Mouse (Mus musculus) brown adipose tissue, adult 24 weeks (tissue): ENCODE data around the gene Gtf3c3. TPM values are rescaled to one million over a fixed set of nuclear protein-coding genes. Genes with fewer than 3 reads are reported as not detected.

Experiments
- H3K27ac ChIP-seq: fragments of 200-500 bp; replicated peaks from 2 replicates; pipeline ENCODE4 v1.5.1; 2012; ENCODE audit warnings: low read depth, mild to moderate bottlenecking, low read length
- H3K4me1 ChIP-seq: fragments of 200-500 bp; 2 replicates; pipeline ENCODE4 v1.6.1; 2012; ENCODE audit warnings: low read length, mixed read lengths; ENCODE audit not compliant: control insufficient read depth, insufficient read depth, insufficient read length
- H3K4me3 ChIP-seq: fragments of 200-500 bp; 2 replicates; pipeline ENCODE4 v1.5.1; 2012; ENCODE audit warnings: low read depth, mild to moderate bottlenecking, low read length, moderate library complexity; ENCODE audit not compliant: insufficient read depth
- polyA plus RNA-seq: library from polyadenylated mRNA; stranded (reverse); fragments of >200 nt; gene quantifications from 2 replicates; pipeline ENCODE4 v1.2.4, GENCODE M21; 2012; ENCODE audit not compliant: missing spikeins, insufficient read depth, insufficient read length

Gene Gtf3c3
- polyA plus RNA-seq, 1 experiment, result 13.8 TPM

DNA sequence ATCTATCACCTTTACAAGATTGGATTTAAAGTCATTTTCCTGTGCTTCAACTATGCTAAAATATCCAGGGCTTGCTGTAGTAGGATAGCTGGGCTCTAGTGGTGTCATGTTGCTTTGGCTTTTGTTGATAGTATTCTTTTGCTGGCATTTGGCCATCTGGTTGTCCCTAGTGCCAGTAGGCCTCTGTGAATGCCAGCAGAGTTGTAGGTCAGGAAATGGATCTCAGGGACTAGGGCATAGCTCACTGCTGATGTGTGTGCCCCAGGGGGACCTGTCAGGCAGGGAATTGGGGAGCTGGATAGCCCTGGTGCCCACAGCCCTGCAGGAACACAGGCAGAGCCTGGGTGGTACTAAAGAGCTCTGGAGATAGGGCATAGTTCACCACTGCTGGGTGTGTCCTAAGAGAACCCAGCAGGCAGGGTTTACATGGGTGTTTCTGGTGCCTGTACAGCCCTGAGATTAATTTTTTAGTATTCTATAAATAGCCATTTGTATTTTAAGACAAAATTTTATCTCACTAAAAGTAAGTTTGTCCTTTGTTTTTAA, 61.2 kb downstream of the Gtf3c3 start:
- Histone ChIP-seq H3K27ac (no peak overlapping the region), H3K4me1 (peaks cover 2% of the 10 kb centered on the region; the same call in 1 of the 2 replicates), H3K4me3 (no peak overlapping the region)

GRCm38 (mm10) chr1:54356566-54356965, 82.2 kb downstream of the Gtf3c3 start:
- no peaks in the 10 kb centered on the region for H3K4me1 ChIP-seq
- no peak overlapping the region for H3K27ac ChIP-seq
- H3K4me3 ChIP-seq, result no peak overlapping the region

DNA sequence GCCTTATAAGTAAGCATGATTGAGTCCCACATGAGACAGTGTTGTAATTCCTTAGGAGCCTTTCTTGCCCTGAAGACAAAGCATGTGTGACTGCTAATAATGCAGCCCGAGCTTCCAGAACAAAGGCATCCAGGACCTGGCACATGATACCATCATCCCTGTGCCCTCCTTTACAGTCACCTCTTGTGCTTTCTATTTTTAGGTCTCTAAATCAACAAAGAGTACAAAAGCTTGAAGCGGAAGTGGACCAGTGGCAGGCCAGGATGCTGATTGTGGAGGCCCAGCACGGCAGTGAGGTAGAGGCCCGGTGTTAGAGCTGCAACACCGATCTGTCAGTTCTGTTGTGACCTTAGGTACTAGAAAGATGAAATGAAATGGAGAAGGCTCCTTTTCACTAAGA, 83.3 kb downstream of the Gtf3c3 start:
- Histone ChIP-seq H3K27ac (no peak overlapping the region), H3K4me1 (no peaks in the 10 kb centered on the region), H3K4me3 (no peak overlapping the region)

DNA sequence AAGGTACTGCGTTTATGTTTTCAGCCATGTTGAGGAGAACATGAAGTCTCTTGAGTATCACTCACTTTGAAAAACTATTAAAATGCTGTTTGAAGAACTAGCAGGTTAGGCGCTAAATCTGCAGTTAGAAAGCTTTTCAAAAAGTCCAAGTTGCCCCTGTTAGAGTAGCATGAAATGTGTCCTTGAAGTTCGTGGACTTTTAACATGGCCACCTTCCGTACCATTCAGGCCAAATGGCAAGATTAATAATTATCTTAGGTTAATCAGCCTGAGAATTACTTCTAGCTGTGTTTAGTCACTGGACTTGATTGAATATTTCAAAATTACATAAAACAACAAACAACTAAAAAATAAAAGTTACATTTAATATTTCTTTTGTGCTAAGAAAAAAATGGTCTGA, 84.0 kb downstream of the Gtf3c3 start:
- no peak overlapping the region for H3K27ac ChIP-seq
- no peaks in the 10 kb centered on the region for H3K4me1 ChIP-seq
- no peak overlapping the region for H3K4me3 ChIP-seq

Other genes starting within 250 kb of the Gtf3c3 start
- gene Hecw2, start 243.8 kb downstream of the Gtf3c3 start, polyA plus RNA-seq, result 1.4 and 1.8 TPM in 2 replicates
- gene Ccdc150, start 188.3 kb downstream of the Gtf3c3 start, polyA plus RNA-seq, result not detected in 2 replicates
- 0.71 and 1.3 TPM in 2 replicates for gene Pgap1, start 118.7 kb upstream of the Gtf3c3 start, polyA plus RNA-seq